Mouse (Mus musculus) embryo, embryonic 11.5 days (tissue): ENCODE measurements around the gene Gm49405.

Experiments used
- DNase-seq: peaks from one replicate; pipeline ENCODE4 v3.0.0-alpha.2; 2012; ENCODE audit warnings: low read depth, low spot score

Gm49405 gene

DNA sequence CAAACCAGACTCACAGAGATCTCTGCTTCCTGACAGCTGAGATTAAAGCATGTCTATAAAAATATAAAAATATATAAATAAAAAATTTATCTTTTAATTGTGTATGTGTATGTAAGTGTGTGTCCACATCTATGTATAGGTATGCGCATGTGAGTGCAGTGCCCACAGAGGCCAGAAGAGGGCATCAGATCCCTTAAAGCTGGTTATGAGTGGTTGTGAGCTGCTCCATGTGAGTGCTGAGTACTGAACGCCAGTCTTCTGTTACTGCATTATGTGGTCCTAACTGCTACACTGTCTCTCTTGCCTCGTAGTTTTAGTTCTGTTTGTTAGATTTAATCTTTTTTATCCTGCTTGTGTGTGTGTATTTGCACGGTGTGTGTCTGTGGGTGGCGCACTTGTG is 50.6 kb downstream of the Gm49405 start:
- no peak for DNase-seq

GRCm38 (mm10) chr19:4051741-4052515 is 51.5 kb downstream of the Gm49405 start:
- peak; percentile 45 for DNase-seq

- DNase-seq: no peak
Measured at GRCm38 (mm10) chr19:4052516-4053030, 52.1 kb downstream of the Gm49405 start.

- DNase-seq: no peak
Measured at GRCm38 (mm10) chr19:4054613-4055012, 54.2 kb downstream of the Gm49405 start.
